Mouse (Mus musculus): ENCODE results near the gene Stap2.

Gene Stap2

DNA sequence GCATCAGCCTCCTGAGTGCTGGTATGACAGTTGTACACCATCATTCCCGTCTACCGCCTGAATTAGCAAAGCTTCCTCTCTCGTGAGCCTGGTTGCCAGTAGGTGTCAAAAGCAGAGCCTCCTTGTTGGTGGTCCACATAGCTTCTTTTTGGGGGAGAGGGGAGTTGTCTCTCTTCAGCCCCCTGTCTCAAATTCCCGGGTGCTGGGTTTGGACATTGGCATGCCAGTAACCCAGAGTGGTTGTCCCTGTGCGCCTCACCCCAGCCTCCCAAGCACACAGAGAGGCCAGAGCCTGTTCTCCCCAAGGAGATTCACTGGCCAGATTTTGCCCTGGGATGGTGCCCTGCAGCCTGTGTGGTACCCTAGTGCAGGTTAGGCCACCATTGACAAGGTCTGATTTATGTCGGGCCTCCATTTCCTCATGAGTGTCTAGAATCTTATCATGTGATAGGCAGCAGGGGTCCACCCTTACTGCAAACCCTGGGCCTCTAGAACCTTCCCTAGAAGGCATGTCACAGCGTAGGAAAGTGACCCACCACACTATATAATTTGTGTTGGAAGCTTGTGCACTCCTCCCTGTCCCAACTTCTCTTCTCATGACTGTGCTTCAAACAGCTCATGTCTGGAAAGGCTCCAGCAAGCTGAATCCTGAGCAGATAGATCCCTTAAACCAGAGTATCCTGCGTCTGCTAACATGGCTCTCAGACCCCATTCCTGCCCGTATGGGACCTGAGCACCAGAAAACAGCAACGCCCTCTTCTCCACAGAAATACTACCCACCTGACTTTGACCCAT lies 45.2 kb downstream of the Stap2 start:
- no peak for DNase-seq (ENCODE audit: low spot score)

DNA sequence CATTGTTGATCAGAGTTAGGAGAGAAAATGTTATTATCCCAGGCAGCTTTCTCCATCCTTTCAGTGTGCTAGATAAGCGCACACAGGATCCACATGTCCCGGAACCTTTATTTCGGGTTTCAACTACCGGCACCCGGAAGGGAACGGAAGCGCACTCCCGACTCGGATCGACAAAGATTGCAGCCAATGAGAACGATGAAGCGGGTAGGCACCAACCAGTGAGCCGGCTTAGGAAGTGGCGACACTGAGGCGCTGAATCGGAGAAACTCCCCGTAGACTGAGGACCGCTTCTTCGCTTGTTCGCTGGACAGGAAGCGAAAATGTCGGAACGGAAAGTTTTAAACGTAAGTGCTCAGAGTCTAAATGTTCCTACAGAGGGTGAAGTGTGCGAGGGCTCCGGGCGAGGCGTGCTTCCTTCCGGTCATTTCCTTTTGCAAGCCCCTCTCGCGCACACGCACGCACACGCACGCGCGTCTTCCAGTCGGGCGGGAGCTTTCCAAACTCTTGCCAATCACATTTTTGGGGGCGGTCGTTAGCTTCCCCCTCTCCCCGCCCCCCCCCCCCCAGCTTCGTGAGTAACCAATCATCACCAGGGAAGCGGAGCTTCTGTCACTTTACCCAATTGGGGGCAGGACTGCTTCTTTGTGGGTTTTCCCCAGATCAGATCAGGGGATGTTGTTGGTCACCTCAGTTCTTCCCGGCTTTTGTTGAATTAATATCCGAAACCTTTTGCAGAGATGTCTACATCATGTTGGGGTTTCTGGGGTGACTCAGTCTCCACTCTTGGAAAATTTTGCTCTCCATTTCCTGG lies 46.3 kb downstream of the Stap2 start, which contains the start of gene Yju2:
Yju2 (plus strand) TSS at position 182 of the 811 bp plus-strand sequence.
- DNase-seq (ENCODE audit: low spot score), result peak; percentile 94

DNA sequence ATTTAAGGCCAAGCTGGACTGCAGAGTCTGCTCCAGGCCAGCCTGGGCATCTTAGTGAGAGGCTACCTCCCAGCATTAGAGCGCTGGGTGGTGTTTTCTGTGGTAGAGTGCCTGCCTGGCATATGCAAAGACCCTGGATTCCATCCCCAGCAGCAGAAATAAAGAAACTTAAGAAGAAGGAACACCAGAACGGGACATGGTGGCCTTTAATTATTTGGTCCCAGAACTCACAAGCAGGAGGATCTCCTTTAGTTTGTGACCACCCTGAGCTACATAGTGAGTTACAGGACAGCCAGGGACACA lies 46.8 kb downstream of the Stap2 start:
- DNase-seq (ENCODE audit: low spot score), result no peak

DNA sequence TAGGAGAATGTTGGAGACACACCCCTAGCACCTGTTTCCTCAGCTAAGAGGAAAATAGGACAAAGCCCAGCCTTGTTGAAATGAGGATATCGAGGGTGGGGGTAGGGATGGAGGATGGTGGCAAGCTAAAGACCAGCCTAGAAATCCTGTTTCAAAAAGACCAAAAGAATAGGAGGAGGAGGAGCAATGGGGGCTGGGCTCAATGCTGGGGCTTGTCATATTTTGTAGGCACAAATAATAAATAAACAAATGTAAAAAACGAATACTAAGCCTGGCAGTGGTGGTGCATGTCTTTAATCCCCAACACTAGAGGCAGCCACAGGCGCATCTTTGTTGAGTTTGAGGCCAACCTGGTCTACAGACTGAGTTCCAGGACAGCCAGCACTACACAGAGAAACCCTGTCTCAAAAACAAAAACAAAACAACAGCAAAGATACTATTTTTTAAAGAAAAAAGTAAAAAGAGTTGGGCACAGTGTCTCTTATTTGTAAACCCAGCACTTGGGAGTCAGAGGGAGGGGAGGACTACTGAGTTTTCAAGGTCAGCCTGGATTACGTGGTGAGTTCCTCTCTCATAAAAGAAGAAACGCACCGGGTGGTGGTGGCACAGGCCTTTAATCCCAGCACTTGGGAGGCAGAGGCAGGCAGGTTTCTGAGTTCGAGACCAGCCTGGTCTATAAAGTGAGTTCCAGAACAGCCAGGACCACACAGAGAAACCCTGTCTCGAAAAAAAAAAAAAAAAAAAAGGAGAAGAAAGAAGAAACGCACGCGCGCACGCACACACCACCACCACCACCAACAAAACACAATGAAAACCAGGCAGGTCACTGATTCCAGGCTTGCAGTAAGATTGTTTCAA lies 47.4 kb downstream of the Stap2 start:
- DNase-seq (ENCODE audit: low spot score), result no peak

DNA sequence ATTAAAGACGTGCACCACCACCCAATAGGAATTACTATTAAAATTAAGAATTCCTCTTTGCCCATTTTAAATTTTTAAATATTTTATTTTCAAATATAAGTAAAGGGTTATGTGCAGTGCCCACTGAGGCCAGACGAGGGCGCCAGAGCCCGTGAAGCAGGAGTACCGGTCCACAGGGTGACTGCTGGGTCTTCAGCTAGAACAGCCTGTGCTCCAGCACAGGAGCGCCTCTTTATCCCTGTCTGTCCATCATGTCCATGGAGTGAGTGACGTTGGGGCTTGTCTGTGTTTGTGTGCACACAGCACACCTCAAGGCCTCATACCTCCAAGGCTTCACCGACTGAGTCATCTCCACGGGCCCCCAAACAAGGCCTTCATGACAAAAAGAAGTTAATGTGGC lies 48.2 kb downstream of the Stap2 start:
- DNase-seq (ENCODE audit: low spot score), result peak; percentile 73

DNA sequence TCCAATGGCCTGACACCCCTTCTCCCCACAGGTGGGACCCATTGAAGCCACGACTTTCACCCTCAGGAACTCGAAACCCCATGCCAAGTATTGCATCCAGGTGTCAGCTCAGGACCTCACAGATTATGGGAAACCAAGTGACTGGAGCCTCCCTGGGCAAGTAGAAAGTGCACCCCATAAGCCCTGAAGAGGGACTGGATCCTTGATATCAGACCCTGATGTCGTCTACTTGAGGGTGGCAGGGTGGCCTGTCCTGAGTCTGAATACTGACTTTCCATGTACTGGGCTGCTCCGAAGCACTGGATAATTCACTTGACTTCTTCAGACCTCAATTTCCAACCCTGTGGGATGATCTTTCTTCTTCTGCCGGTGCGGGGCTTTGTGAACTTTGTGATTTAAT lies 48.8 kb downstream of the Stap2 start:
- no peak for DNase-seq (ENCODE audit: low spot score)

DNA sequence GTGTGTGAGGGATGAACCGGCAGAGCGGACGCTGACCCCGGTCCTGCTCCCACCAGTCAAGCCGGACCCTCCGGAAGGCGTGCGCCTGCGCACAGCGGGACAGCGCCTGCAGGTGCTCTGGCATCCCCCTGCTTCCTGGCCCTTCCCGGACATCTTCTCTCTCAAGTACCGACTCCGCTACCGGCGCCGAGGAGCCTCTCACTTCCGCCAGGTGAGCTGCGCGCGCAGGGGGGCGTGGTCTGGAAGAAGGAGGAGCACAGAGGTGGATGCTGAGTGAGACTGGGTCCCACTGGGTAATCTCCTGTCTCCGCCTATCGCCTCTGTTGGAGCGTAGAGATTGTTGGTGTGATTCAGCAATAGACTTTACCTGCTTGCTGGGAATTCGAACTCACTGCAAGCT lies 49.3 kb downstream of the Stap2 start:
- DNase-seq (ENCODE audit: low spot score), result peak; percentile 80

DNA sequence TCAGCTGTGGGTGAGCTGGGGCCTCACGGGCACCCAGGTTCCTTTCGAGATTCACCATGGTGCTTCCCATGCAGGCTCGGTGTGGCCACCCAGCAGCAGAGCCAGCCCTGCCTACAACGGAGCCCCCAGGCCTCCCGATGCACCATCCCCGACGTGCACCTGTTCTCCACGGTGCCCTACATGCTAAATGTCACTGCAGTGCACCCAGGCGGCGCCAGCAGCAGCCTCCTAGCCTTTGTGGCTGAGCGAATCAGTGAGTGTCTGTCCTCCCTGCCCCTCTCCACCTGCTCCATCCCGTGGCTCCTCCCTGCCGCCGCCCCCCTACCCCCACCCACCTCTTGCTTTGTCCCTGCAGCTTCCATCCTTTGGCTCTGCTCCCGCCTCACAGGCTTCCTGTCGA lies 51.2 kb downstream of the Stap2 start:
- DNase-seq (ENCODE audit: low spot score), result no peak

DNA sequence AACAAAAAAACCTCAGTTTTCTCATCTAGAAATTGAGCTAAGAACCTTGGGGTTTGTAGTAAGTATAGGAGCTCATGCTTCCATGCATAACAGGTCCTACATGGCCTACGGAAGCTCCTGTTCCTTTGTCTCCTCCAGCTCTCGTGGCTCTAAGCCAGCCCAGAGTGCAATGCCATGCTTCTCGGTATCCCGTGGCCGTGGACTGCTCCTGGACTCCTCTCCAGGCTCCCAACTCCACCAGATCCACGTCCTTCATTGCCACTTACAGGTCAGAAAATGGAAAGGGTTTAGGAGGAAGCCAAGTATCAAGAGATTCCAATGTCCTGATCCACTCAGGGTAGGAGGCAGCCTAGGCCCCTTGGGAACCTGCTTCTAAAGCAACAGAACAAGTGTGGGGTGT lies 51.6 kb downstream of the Stap2 start:
- DNase-seq (ENCODE audit: low spot score), result no peak

DNA sequence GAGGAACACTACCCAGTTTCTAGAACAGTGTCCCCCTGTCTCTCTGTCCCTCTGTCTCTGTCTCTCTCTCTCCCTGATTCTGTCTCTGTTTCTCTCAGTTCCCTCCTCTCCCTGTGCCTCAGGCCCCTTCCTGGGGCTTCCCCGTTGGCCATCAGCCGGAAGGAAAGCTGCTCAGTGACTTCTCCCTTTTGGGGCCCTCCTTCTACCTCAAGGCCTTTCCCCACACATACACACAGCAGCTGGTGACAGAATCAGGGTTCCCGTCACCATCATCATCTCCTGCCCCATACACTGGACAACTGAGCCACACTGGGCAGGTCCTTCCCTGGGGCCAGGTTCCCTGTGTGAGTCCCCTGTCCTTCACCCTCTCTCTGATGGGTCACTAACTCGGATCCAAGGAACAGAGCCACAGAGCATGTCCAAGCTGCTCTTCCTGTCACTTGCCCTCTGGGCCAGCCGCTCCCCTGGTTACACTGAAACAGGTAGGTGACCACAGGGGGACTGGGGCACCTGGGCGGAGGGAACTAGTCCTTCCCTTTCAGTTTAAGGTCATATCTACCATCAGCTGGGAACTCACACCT lies 52.8 kb downstream of the Stap2 start, which contains the start of gene Ebi3:
Ebi3 (plus strand) TSS at position 194 of the 581 bp plus-strand sequence.
- no peak for DNase-seq (ENCODE audit: low spot score)

DNA sequence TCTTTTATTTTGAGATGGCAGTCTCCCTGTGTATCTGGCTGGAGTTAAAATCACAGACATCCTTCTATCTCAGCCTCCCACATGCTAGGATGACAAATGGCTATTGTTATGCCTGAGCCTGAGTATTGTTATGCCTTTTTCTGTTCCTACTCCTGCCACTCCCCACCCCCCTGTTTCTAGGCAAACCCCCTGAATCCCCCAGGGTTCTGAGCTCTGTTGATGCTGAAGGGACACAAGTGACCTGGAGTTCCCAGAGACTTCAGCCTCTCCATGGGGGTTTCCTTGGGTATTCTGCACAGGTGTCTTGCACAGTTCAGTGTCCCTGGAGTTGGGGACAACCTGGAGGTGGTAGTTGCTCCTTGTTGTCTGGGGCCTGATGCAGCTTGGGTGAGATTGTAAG lies 53.3 kb downstream of the Stap2 start:
- DNase-seq (ENCODE audit: low spot score), result no peak

DNA sequence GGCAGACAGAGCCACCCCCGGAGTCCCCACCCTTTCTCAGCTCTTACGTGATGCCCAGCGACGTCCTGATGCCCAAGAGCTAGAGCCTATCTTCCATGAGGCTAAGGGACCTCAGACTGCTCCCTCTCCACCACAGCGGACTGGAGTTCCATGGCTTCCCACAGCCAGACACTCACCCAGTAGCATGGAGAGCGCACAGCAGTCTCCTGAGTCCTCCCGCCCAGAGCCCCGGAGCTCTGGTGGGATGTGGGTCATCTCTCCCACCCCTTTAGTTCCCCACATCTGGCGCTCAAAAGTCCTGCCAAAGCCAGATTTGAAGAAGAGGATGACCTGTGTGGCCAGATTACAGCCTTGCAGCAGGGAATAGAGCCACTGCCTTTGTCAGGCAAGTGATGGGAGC lies 54.8 kb downstream of the Stap2 start:
- DNase-seq (ENCODE audit: low spot score), result no peak

DNA sequence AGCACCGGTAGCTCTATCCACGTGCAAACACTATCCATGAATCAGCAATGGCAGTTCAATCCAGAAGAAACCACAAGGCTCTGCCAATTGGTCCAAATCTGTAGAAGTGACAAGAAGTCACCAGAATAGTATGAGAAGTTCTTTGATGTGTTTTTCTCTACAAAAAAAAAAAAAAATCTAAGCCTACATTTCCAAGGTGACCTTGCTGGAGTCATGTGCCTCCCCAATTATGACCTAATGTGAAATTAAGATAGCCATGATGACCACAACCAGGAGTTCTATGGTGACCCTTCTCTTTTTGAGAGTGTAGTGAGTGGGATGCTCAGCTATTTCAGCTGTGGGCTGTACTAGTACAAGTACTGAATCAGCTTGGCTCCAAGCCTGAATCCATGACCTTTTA lies 56.0 kb downstream of the Stap2 start, which contains the start of gene Zfp119b:
Zfp119b (minus strand) TSS at position 101 of the 400 bp plus-strand sequence.
- no peak for DNase-seq (ENCODE audit: low spot score)

DNA sequence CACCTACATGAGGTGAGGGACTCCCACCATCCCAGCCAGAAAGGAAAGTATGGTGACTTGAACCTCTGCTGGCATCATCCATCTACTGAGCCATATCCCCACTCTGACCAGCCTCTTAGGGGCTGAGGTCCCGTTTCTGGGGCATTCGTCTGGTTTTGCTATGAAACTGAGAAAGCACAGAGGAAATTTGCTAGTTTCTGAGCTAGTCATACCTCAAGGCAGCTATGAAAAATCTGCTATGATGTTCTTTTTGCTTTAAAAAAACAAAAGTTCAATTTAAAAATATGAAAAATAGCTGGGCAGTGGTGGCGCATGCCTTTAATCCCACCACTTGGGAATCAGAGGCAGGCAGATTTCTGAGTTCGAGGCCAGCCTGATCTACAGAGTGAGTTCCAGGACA lies 56.7 kb downstream of the Stap2 start:
- no peak for DNase-seq (ENCODE audit: low spot score)

Data from lung, postnatal 25 days (tissue).